Mouse (Mus musculus): Measurements from ENCODE around the gene Gm14569.

GRCm38 (mm10) chrX:36385340-36385739 is 106.3 kb downstream of the Gm14569 start:
- TF ChIP-seq POLR2A (IDR thresholded peaks at IDR 0.05; ENCODE audit: insufficient read depth, low read depth, low read length) (no peak), CTCF (IDR thresholded peaks at IDR 0.05; ENCODE audit: insufficient read depth, low read depth, low read length) (no peak)
